Mouse (Mus musculus): ENCODE data around the gene Miox. TPM values are rescaled to one million over a fixed set of nuclear protein-coding genes. Genes with fewer than 3 reads are reported as not detected.

Miox gene
- not detected for total RNA-seq (2021)

- intact Hi-C loops (cut with DNase I) = no loop called here
- DNase-seq = no peak
Observed at GRCm38 (mm10) chr15:89334271-89334670, at the start of gene Miox. Miox (plus strand) TSS chr15:89334398.

GRCm38 (mm10) chr15:89285004-89285403, 49.2 kb upstream of the Miox start:
- DNase-seq = no peak

GRCm38 (mm10) chr15:89285478-89285877, 48.7 kb upstream of the Miox start:
- intact Hi-C loops (cut with DNase I) = no loop called here
- DNase-seq = no peak

More at GRCm38 (mm10) chr15:89285004-89285403, 49.2 kb upstream of the Miox start:
- intact Hi-C loops (cut with DNase I) = no loop called here

- intact Hi-C loops (cut with DNase I) = no loop called here
- no peak for DNase-seq
Observed at GRCm38 (mm10) chr15:89286114-89286513, 48.1 kb upstream of the Miox start.

GRCm38 (mm10) chr15:89286582-89286981, 47.6 kb upstream of the Miox start:
- no peak for DNase-seq
- intact Hi-C loops (cut with DNase I) = no loop called here

- intact Hi-C loops (cut with DNase I) = no loop called here
- DNase-seq = no peak
Observed at GRCm38 (mm10) chr15:89288227-89288767, 45.9 kb upstream of the Miox start.

- intact Hi-C loops (cut with DNase I) = no loop called here
Observed at GRCm38 (mm10) chr15:89289455-89289854, 44.7 kb upstream of the Miox start.

GRCm38 (mm10) chr15:89291521-89291920, 42.7 kb upstream of the Miox start:
- intact Hi-C loops (cut with DNase I) = no loop called here
- no peak for DNase-seq

More at GRCm38 (mm10) chr15:89289455-89289854, 44.7 kb upstream of the Miox start:
- DNase-seq = no peak

GRCm38 (mm10) chr15:89292795-89293194, 41.4 kb upstream of the Miox start:
- intact Hi-C loops (cut with DNase I) = no loop called here
- no peak for DNase-seq

- intact Hi-C loops (cut with DNase I) = no loop called here
- no peak for DNase-seq
Observed at GRCm38 (mm10) chr15:89293778-89294177, 40.4 kb upstream of the Miox start.

- intact Hi-C loops (cut with DNase I) = no loop called here
- no peak for DNase-seq
Observed at GRCm38 (mm10) chr15:89295580-89296165, 38.5 kb upstream of the Miox start.

- peak; percentile 28 to 42 for DNase-seq
- intact Hi-C loops (cut with DNase I) = no loop called here
Observed at GRCm38 (mm10) chr15:89296465-89296864, 37.7 kb upstream of the Miox start.

- no peak for DNase-seq
- intact Hi-C loops (cut with DNase I) = no loop called here
Observed at GRCm38 (mm10) chr15:89297695-89298094, 36.5 kb upstream of the Miox start.

- no peak for DNase-seq
- intact Hi-C loops (cut with DNase I) = no loop called here
Observed at GRCm38 (mm10) chr15:89300180-89300579, 34.0 kb upstream of the Miox start.

GRCm38 (mm10) chr15:89300600-89300999, 33.6 kb upstream of the Miox start:
- no peak for DNase-seq
- intact Hi-C loops (cut with DNase I) = no loop called here

GRCm38 (mm10) chr15:89305966-89306365, 28.2 kb upstream of the Miox start:
- DNase-seq = no peak
- intact Hi-C loops (cut with DNase I) = no loop called here

GRCm38 (mm10) chr15:89307461-89307860, 26.7 kb upstream of the Miox start:
- intact Hi-C loops (cut with DNase I) = no loop called here

GRCm38 (mm10) chr15:89308406-89309139, 25.6 kb upstream of the Miox start:
- no peak for DNase-seq
- intact Hi-C loops (cut with DNase I) = no loop called here

More at GRCm38 (mm10) chr15:89307461-89307860, 26.7 kb upstream of the Miox start:
- no peak for DNase-seq

GRCm38 (mm10) chr15:89309962-89310498, 24.2 kb upstream of the Miox start:
- DNase-seq = no peak
- intact Hi-C loops (cut with DNase I) = no loop called here

- intact Hi-C loops (cut with DNase I) = no loop called here
- no peak for DNase-seq
Observed at GRCm38 (mm10) chr15:89313359-89313758, 20.8 kb upstream of the Miox start.

- DNase-seq = no peak
- intact Hi-C loops (cut with DNase I) = loop anchor here (2.0 kb wide), 1 partner anchor 41 kb away; the partner anchor contains the start of genes Lmf2 and Ncaph2
Observed at GRCm38 (mm10) chr15:89314107-89314506, 20.1 kb upstream of the Miox start.

Measured in heart, postnatal 36 days (tissue).